Mouse (Mus musculus) midbrain, postnatal 0 days (tissue): ENCODE measurements around the gene Hs3st4. TPM values are rescaled to one million over a fixed set of nuclear protein-coding genes. Genes with fewer than 3 reads are reported as not detected.

ENCODE experiments used
- ATAC-seq: fragments of 200-750 bp; cut with Nextera tagmentation; 2 replicates; pipeline ENCODE4 v1.8.0; 2017; ENCODE audit warnings: moderate number of reproducible peaks, mild to moderate bottlenecking, moderate TSS enrichment, moderate library complexity; ENCODE audit not compliant: low FRiP score
- DNase-seq: peaks from one replicate; pipeline ENCODE4 v3.0.0-alpha.2; 2015; ENCODE audit warnings: low spot score
- H3K27ac ChIP-seq: fragments of 300-500 bp; sonication (generic); 2 replicates; pipeline ENCODE4 v1.5.1; 2014; ENCODE audit warnings: low read depth, mild to moderate bottlenecking, low read length, mixed read lengths
- H3K27me3 ChIP-seq: fragments of 300-500 bp; sonication (generic); 2 replicates; pipeline ENCODE4 v1.6.1; 2014; ENCODE audit warnings: low read length, control low read depth, mixed read lengths; ENCODE audit not compliant: insufficient read depth
- H3K36me3 ChIP-seq: fragments of 300-500 bp; sonication (generic); 2 replicates; pipeline ENCODE4 v1.6.1; 2014; ENCODE audit warnings: low read length, control low read depth, mixed read lengths; ENCODE audit not compliant: insufficient read depth
- H3K4me1 ChIP-seq: fragments of 300-500 bp; sonication (generic); 2 replicates; pipeline ENCODE4 v1.6.1; 2014; ENCODE audit warnings: mild to moderate bottlenecking, control low read depth, antibody characterized with exemption, low read length, mixed read lengths; ENCODE audit not compliant: insufficient read depth
- H3K4me2 ChIP-seq: fragments of 300-500 bp; sonication (generic); 2 replicates; pipeline ENCODE4 v1.6.1; 2014; ENCODE audit warnings: low read depth, mild to moderate bottlenecking, low read length, mixed read lengths; ENCODE audit not compliant: poor library complexity, severe bottlenecking
- H3K4me3 ChIP-seq: fragments of 300-500 bp; sonication (generic); 2 replicates; pipeline ENCODE4 v1.5.1; 2014; ENCODE audit warnings: low read depth, mild to moderate bottlenecking, low read length, moderate library complexity
- H3K9ac ChIP-seq: fragments of 300-500 bp; sonication (generic); replicated peaks from 2 replicates; pipeline ENCODE4 v1.6.1; 2014; ENCODE audit warnings: mild to moderate bottlenecking, low read length, moderate library complexity, mixed read lengths; ENCODE audit not compliant: poor library complexity, severe bottlenecking
- H3K9me3 ChIP-seq: fragments of 300-500 bp; sonication (generic); 2 replicates; pipeline ENCODE4 v1.6.1; 2016; ENCODE audit warnings: low read length, control low read depth
- CTCF ChIP-seq: IDR thresholded peaks from 2 replicates; pipeline ENCODE4 v1.5.1; 2016; ENCODE audit warnings: antibody characterized with exemption, mild to moderate bottlenecking
- WGBS: fragments of 180-500 bp; shearing (Covaris S2); extraction: QIAGEN DNeasy Blood & Tissue Kit; methylation state at CpG from one replicate; pipeline ENCODE4 v1.1.7; 2014; 5-methylcytosine and 5-hydroxymethylcytosine counted together
- polyA plus RNA-seq: library from polyadenylated mRNA; unstranded; fragments of >200 nt; fragmentation: Nextera tagmentation; extraction: Ambion mirVana; gene quantifications from 2 replicates; pipeline ENCODE4 v1.2.1, GENCODE M21; 2015
- total RNA-seq: library from RNA; depleted of rRNA; stranded (reverse); fragments of >200 nt; gene quantifications from 2 replicates; pipeline ENCODE4 v1.2.3, GENCODE M21; 2014

Gene Hs3st4
- total and polyA plus RNA-seq, 2 experiments from 2014 or later, result 22.5 to 38.6 TPM

- DNase-seq (peak; percentile 27), ATAC-seq (no peak)
- Histone ChIP-seq H3K27ac (no peak overlapping the region), H3K9ac (no peak overlapping the region), H3K27me3 (no peaks in the 10 kb centered on the region), H3K9me3 (no peaks in the 10 kb centered on the region), H3K4me1 (no peaks in the 10 kb centered on the region; the same call in 1 of the 2 replicates), H3K4me3 (peak overlapping the region; percentile 81), H3K36me3 (no peaks in the 10 kb centered on the region), H3K4me2 (peak overlapping the region; percentile 91)
- 9% methylated on average over 7 of the region's 7 CpGs for WGBS
- peak; percentile 52 for TF ChIP-seq CTCF
Observed at GRCm38 (mm10) chr7:123981435-123981834, 1.2 kb upstream of the Hs3st4 start.

- ATAC-seq (no peak), DNase-seq (no peak)
- Histone ChIP-seq H3K4me1 (no peaks in the 10 kb centered on the region; the same call in 1 of the 2 replicates), H3K9ac (peak overlapping the region; percentile 69), H3K27ac (no peak overlapping the region; the same call in 1 of the 2 replicates), H3K4me2 (peak overlapping the region; percentile 91), H3K9me3 (no peaks in the 10 kb centered on the region), H3K36me3 (no peaks in the 10 kb centered on the region), H3K4me3 (peak overlapping the region; percentile 81), H3K27me3 (no peaks in the 10 kb centered on the region)
- TF ChIP-seq CTCF, result peak; percentile 69
- WGBS, result 4% methylated on average over 5 of the region's 5 CpGs
Observed at GRCm38 (mm10) chr7:123982010-123982409, 659 bp upstream of the Hs3st4 start.

GRCm38 (mm10) chr7:123983177-123984046, 743 bp downstream of the Hs3st4 start:
- WGBS, result under 1% methylated on average over 69 of the region's 97 CpGs
- Histone ChIP-seq H3K27me3 (no peaks in the 10 kb centered on the region), H3K9me3 (no peaks in the 10 kb centered on the region), H3K27ac (peak overlapping the region; percentile 57), H3K9ac (peak overlapping the region; percentile 69), H3K36me3 (no peaks in the 10 kb centered on the region), H3K4me3 (peak overlapping the region; percentile 81), H3K4me2 (peak overlapping the region; percentile 91), H3K4me1 (no peaks in the 10 kb centered on the region; the same call in 1 of the 2 replicates)
- DNase-seq (no peak), ATAC-seq (no peak; the same call in 1 of the 2 replicates)
- TF ChIP-seq CTCF, result no peak

GRCm38 (mm10) chr7:123992121-123992520, 9.5 kb downstream of the Hs3st4 start:
- no peak overlapping the region for H3K4me2 ChIP-seq
- H3K4me1 ChIP-seq, result no peaks in the 10 kb centered on the region
- no peak overlapping the region for H3K4me3 ChIP-seq
- ATAC-seq (no peak), DNase-seq (no peak)
- no peaks in the 10 kb centered on the region for H3K27me3 ChIP-seq
- WGBS, result 71% methylated on average over 3 of the region's 3 CpGs
- no peaks in the 10 kb centered on the region for H3K36me3 ChIP-seq
- H3K9ac ChIP-seq, result no peak overlapping the region
- no peak overlapping the region for H3K27ac ChIP-seq
- TF ChIP-seq CTCF, result no peak
- H3K9me3 ChIP-seq, result no peaks in the 10 kb centered on the region

GRCm38 (mm10) chr7:123997266-123997665, 14.6 kb downstream of the Hs3st4 start:
- H3K27me3 ChIP-seq, result no peaks in the 10 kb centered on the region
- ATAC-seq (no peak), DNase-seq (no peak)
- H3K27ac ChIP-seq, result no peak overlapping the region
- H3K4me3 ChIP-seq, result no peak overlapping the region
- TF ChIP-seq CTCF, result peak; percentile 50
- no peaks in the 10 kb centered on the region for H3K36me3 ChIP-seq
- H3K4me2 ChIP-seq, result no peak overlapping the region
- H3K4me1 ChIP-seq, result no peaks in the 10 kb centered on the region
- H3K9ac ChIP-seq, result no peak overlapping the region
- 43% methylated on average over 3 of the region's 3 CpGs for WGBS
- H3K9me3 ChIP-seq, result no peaks in the 10 kb centered on the region

GRCm38 (mm10) chr7:123998601-123999000, 15.9 kb downstream of the Hs3st4 start:
- H3K36me3 ChIP-seq, result no peaks in the 10 kb centered on the region
- no peak overlapping the region for H3K27ac ChIP-seq
- TF ChIP-seq CTCF, result no peak
- no peaks in the 10 kb centered on the region for H3K4me1 ChIP-seq
- no peaks in the 10 kb centered on the region for H3K9me3 ChIP-seq
- H3K27me3 ChIP-seq, result no peaks in the 10 kb centered on the region
- H3K4me3 ChIP-seq, result no peak overlapping the region
- WGBS, result 74% methylated on average over 7 of the region's 7 CpGs
- no peak overlapping the region for H3K9ac ChIP-seq
- H3K4me2 ChIP-seq, result no peak overlapping the region
- ATAC-seq (no peak), DNase-seq (no peak)
